Mouse (Mus musculus) testis, adult 2 months (tissue): Measurements from ENCODE around the gene Dctn2.

Experiments used
- CTCF ChIP-seq: fragments of 200-500 bp; IDR thresholded peaks from 2 replicates; pipeline ENCODE4 v1.5.1; 2012; ENCODE audit warnings: low read depth, mild to moderate bottlenecking, inconsistent platforms, low read length, moderate library complexity; ENCODE audit not compliant: control insufficient read depth, insufficient read depth, insufficient replicate concordance
- POLR2A ChIP-seq: fragments of 200-500 bp; IDR thresholded peaks from 2 replicates; pipeline ENCODE4 v1.6.1; 2012; ENCODE audit warnings: low read depth, mild to moderate bottlenecking, inconsistent platforms, low read length, moderate library complexity; ENCODE audit not compliant: control insufficient read depth

DNA sequence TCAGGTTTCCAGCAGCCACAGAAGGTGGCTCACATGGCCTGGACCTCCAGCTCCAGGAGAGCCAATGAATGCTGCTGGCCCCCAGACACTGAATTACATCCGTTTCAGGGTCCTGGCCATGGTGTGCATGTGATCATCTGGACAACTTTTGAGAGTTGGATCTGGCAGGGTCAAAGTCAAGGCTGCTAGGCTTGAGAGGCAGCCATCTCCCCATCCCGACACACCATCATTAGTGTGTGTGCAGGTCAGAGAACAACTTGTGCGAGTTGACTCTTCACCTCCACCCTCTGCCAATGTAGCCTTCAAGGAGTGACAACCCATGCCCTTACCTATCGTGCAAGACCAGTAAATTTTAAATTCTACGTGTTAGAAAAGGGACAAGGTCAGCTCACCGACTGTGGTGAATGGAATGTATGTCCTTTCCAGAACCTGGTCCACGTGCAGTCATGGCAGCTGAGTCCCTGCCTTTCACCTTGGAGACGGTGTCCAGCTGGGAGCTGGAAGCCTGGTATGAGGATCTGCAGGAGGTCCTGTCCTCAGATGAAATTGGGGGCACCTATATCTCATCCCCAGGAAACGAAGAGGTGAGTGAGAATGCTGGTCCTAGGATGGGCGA, 28.8 kb downstream of the Dctn2 start:
- no peak for TF ChIP-seq CTCF
- no peak for TF ChIP-seq POLR2A
